Mouse (Mus musculus) ES-E14 (cell line): ENCODE data around the gene Slit3. TPM values are rescaled to one million over a fixed set of nuclear protein-coding genes. Genes with fewer than 3 reads are reported as not detected.

Experiments
- DNase-seq: peaks from one replicate; pipeline ENCODE4 v3.0.0-alpha.2; 2013; ENCODE audit warnings: low read depth, low spot score
- H3K27ac ChIP-seq: 2 replicates; pipeline ENCODE4 v1.5.1; 2012; ENCODE audit warnings: low read depth, mild to moderate bottlenecking, low read length, moderate library complexity, mixed read lengths; ENCODE audit not compliant: poor library complexity, insufficient read depth, severe bottlenecking
- H3K36me3 ChIP-seq: 2 replicates; pipeline ENCODE4 v1.6.1; 2012; ENCODE audit warnings: mild to moderate bottlenecking, low read length, moderate library complexity, mixed read lengths; ENCODE audit not compliant: control insufficient read depth, poor library complexity, insufficient read depth, severe bottlenecking
- H3K4me1 ChIP-seq, 2 experiments: fragments of 150-350 bp in 1 of 2; sonication (generic) in 1 of 2; 2 replicates each; pipeline ENCODE4 v1.6.1; 2012; ENCODE audit warnings: low read length in 2 of 2, mild to moderate bottlenecking in 1 of 2, mixed read lengths in 1 of 2; ENCODE audit not compliant: control insufficient read depth in 2 of 2, insufficient read depth in 2 of 2, poor library complexity in 1 of 2
- H3K4me3 ChIP-seq, 2 experiments: fragments of 150-350 bp in 1 of 2; sonication (generic) in 1 of 2; 2 replicates each; pipeline ENCODE4 v1.5.1; 2012; ENCODE audit warnings: low read length in 2 of 2, low read depth in 1 of 2, mild to moderate bottlenecking in 1 of 2, mixed read lengths in 1 of 2; ENCODE audit not compliant: insufficient read depth in 1 of 2, poor library complexity in 1 of 2, severe bottlenecking in 1 of 2
- H3K9ac ChIP-seq: 2 replicates; pipeline ENCODE4 v1.6.1; 2012; ENCODE audit warnings: low read depth, mild to moderate bottlenecking, low read length, mixed read lengths; ENCODE audit not compliant: poor library complexity, insufficient read depth, severe bottlenecking
- H3K9me3 ChIP-seq: fragments of 150-350 bp; sonication (generic); 2 replicates; pipeline ENCODE4 v1.6.1; 2012; ENCODE audit warnings: low read depth, mild to moderate bottlenecking, low read length; ENCODE audit not compliant: control insufficient read depth, insufficient read depth
- CHD2 ChIP-seq: IDR thresholded peaks from 2 replicates; pipeline ENCODE4 v1.6.1; 2014; ENCODE audit warnings: mild to moderate bottlenecking, low read depth, low read length, inconsistent platforms
- HCFC1 ChIP-seq: IDR thresholded peaks from 2 replicates; pipeline ENCODE4 v1.6.1; 2012; ENCODE audit warnings: low read length, inconsistent platforms, borderline replicate concordance; ENCODE audit not compliant: insufficient read depth
- MAFK ChIP-seq: IDR thresholded peaks from 2 replicates; pipeline ENCODE4 v1.6.1; 2014; ENCODE audit warnings: mild to moderate bottlenecking, low read depth, low read length, inconsistent platforms; ENCODE audit not compliant: insufficient read depth
- ZC3H11A ChIP-seq: IDR thresholded peaks from 2 replicates; pipeline ENCODE4 v1.6.1; 2012; ENCODE audit warnings: low read depth, mild to moderate bottlenecking, inconsistent platforms, low read length, borderline replicate concordance
- ZNF384 ChIP-seq: IDR thresholded peaks from 2 replicates; pipeline ENCODE4 v1.6.1; 2012; ENCODE audit warnings: low read depth, low read length, inconsistent platforms
- in situ Hi-C, 2 experiments: fragments of 600-800 bp; cut with MboI; formaldehyde crosslinking; loops; one replicate each; pipeline ENCODE4 v1.15.1; 2025; ENCODE audit warnings: low sequenced_read_pairs in 2 of 2, inconsistent platforms in 1 of 2; ENCODE audit not compliant: unreplicated experiment in 2 of 2
- total RNA-seq: library from RNA; depleted of rRNA; stranded (reverse); fragments of 300-350 nt; gene quantifications from 2 replicates; pipeline ENCODE4 v1.2.3, GENCODE M21; 2012

Gene Slit3
- total RNA-seq, 1 experiment: 3.7 TPM

DNA sequence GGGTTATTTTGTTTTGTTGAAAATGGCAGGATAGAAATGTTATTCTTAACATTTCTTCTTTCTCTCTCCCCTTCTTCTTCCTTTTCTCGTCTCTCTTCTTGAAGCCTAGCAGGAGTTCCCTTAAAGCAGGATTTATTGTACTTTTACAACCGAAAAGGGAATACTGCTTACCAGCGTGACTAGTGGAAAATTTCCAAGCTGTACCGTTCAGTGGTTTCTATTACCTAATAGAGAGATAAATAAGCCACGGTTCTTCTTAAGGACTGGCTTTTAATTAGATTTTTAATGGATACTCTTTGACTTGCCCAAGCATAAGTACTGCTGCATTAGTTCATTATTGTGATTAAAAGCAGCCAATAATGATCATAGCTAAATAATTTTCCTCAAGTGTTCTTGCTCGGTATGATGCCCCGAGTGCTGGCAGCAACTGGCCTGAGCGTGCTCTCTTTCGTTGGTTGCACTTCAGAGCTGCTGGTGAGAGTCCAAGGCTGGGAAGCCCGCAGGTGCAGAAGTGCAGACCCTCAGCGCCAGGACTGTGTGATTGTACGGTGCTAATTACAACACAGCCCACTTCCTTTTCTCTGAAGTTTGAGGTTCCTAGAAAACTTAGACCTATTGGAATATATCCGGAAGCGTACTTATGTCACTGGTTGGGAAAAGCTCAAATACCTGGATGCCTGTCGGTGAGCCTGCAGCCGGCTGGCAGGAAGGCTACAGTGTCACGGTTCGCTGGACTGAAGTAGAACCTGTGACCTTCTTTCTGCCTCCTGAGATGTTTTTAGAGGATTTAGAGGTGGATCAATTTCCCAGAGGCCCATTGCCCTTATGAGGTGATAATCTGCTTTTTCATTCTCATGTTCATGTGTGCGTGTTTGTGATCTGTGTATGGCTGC lies 217.1 kb downstream of the Slit3 start:
- H3K27ac ChIP-seq: no peak overlapping the region
- no peak overlapping the region for H3K4me3 ChIP-seq
- in situ Hi-C loops: no loop called here

DNA sequence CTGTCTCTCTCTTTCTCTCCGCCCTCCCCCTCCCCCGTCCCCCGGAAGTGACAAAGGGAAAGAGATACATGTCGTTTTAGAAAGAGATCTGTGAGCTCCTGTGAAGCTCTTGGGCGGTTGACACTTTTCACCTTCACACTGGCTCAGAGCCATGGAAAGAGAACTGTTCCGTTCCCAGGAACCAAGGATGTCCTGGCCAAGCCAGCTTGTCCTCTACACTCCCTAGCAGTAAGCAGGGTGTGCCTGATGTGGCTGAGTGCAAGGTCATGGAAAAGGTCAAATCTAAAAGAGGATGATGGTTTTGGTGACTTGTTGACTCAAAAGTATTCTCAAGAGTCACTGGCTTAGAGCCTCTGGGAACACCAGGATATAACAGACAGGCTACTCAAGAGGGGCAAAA lies 219.7 kb downstream of the Slit3 start:
- in situ Hi-C loops: no loop called here
- no peaks in the 10 kb centered on the region for H3K36me3 ChIP-seq
- H3K9me3 ChIP-seq: no peaks in the 10 kb centered on the region
- no peaks in the 10 kb centered on the region for H3K4me1 ChIP-seq
- no peak for TF ChIP-seq ZNF384
- no peak for TF ChIP-seq ZC3H11A
- no peak for TF ChIP-seq CHD2
- H3K4me3 ChIP-seq: no peak overlapping the region
- H3K27ac ChIP-seq: no peak overlapping the region
- no peak for DNase-seq
- no peak overlapping the region for H3K9ac ChIP-seq

More for the DNA sequence above, 217.1 kb downstream of the Slit3 start:
- no peak overlapping the region for H3K9ac ChIP-seq
- no peaks in the 10 kb centered on the region for H3K36me3 ChIP-seq
- DNase-seq: no peak
- no peak for TF ChIP-seq MAFK
- TF ChIP-seq ZC3H11A: no peak
- no peak for TF ChIP-seq CHD2
- TF ChIP-seq ZNF384: no peak
- no peak for TF ChIP-seq HCFC1
- no peaks in the 10 kb centered on the region for H3K4me1 ChIP-seq
- H3K9me3 ChIP-seq: no peaks in the 10 kb centered on the region

DNA sequence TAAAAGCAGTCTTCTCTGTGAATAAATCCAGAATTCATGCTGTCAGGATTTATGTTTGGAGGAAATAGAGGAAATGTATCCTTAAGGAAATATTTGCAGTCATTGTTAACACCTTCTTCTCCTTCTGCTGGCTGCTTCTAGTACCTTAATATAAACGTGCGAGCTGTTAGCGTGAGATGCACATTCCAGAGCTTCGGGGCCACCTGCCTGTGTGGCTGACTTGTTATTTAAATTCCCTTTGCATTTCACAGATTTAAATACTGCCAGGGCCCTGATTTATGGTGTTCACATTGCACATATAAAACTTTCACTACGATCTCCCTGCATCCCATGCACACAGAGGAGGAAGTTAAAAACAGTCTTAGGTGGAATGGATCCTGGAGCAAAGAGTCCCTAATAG lies 221.5 kb downstream of the Slit3 start:
- DNase-seq: no peak
- TF ChIP-seq ZC3H11A (no peak), HCFC1 (no peak), ZNF384 (no peak), MAFK (no peak), CHD2 (no peak)
- in situ Hi-C loops: no loop called here
- Histone ChIP-seq H3K36me3 (no peaks in the 10 kb centered on the region), H3K4me1 (no peaks in the 10 kb centered on the region), H3K9ac (no peak overlapping the region), H3K4me3 (no peak overlapping the region), H3K9me3 (no peaks in the 10 kb centered on the region), H3K27ac (no peak overlapping the region)

DNA sequence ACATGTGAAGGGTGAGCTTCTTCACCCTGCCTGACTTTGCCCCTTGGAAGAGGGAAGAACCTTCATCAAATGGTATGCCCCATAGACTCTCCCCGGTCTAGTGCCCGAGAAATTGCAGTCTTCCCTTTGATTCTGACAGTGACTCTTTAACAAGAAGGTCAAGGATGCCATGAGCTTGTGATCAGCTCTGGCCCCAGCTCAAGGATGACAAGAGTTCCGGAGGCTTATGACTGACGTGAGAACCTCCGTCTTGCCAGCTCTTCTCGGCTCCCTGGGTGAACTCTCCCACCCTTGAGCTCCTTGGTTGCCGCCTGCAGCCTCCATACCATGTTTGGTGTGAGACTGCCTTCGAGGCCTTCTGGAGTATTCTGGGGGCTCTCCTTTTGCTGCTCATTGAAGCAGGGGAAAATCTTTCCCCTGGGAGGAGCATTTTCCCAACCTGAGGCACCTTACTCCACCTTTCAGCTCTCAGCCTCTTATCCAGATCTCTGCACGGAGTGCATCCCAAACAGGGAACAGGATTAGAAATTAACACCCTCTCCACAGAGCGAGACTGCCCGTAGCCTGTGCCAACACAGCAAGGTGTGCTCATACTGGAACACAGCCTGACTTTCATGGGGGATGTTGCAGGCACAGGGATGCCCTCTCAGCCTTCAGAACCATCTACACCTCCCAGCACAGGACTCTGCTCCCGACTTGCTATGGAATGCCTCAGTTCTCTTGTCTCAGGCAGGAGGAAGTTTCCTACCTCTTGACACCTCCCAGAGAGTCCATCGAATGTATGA lies 224.9 kb downstream of the Slit3 start:
- in situ Hi-C loops: no loop called here

More for the DNA sequence above, 224.9 kb downstream of the Slit3 start:
- no peak for DNase-seq
- H3K9ac ChIP-seq: no peak overlapping the region
- no peaks in the 10 kb centered on the region for H3K36me3 ChIP-seq
- TF ChIP-seq ZC3H11A (no peak), CHD2 (no peak), HCFC1 (no peak), ZNF384 (no peak), MAFK (no peak)
- no peak overlapping the region for H3K27ac ChIP-seq
- H3K4me1 ChIP-seq: peaks cover 0 to under 1% of the 10 kb centered on the region in 2 experiments; a peak in 1 of 4 replicates
- no peaks in the 10 kb centered on the region for H3K9me3 ChIP-seq
- H3K4me3 ChIP-seq: no peak overlapping the region
